Mouse (Mus musculus) hindbrain, embryonic 10.5 days (tissue): ENCODE results near the gene Dock1. TPM values are rescaled to one million over a fixed set of nuclear protein-coding genes. Genes with fewer than 3 reads are reported as not detected.

Source experiments
- DNase-seq: peaks from one replicate; pipeline ENCODE4 v3.0.0-alpha.2; 2017; ENCODE audit warnings: low spot score
- H3K27ac ChIP-seq: fragments of 300-500 bp; sonication (generic); 2 replicates; pipeline ENCODE4 v1.5.1; 2016; ENCODE audit warnings: mild to moderate bottlenecking, moderate library complexity
- H3K27me3 ChIP-seq: fragments of 300-500 bp; sonication (generic); 2 replicates; pipeline ENCODE4 v1.6.1; 2016; ENCODE audit warnings: mild to moderate bottlenecking; ENCODE audit not compliant: poor library complexity, insufficient read depth, severe bottlenecking
- H3K36me3 ChIP-seq: fragments of 300-500 bp; sonication (generic); 2 replicates; pipeline ENCODE4 v1.6.1; 2016; ENCODE audit warnings: mild to moderate bottlenecking, moderate library complexity
- H3K4me1 ChIP-seq: fragments of 300-500 bp; sonication (generic); replicated peaks from 2 replicates; pipeline ENCODE4 v1.6.1; 2016; ENCODE audit warnings: mild to moderate bottlenecking
- H3K4me3 ChIP-seq: fragments of 300-500 bp; sonication (generic); 2 replicates; pipeline ENCODE4 v1.5.1; 2016; ENCODE audit warnings: mild to moderate bottlenecking, moderate library complexity
- H3K9me3 ChIP-seq: fragments of 300-500 bp; sonication (generic); 2 replicates; pipeline ENCODE4 v1.6.1; 2016; ENCODE audit warnings: mild to moderate bottlenecking, moderate library complexity
- WGBS: fragments of 180-500 bp; shearing (Covaris S2); methylation state at CpG from one replicate; pipeline ENCODE4 v1.1.7; 2016; 5-methylcytosine and 5-hydroxymethylcytosine counted together
- polyA plus RNA-seq: library from polyadenylated mRNA; unstranded; fragments of >200 nt; fragmentation: Nextera tagmentation; extraction: Ambion mirVana; gene quantifications from 2 replicates; pipeline ENCODE4 v1.2.1, GENCODE M21; 2016

Dock1 gene
- polyA plus RNA-seq, 1 experiment from 2014 or later: 21.9 TPM

- Histone ChIP-seq H3K27ac (no peak overlapping the region), H3K4me3 (no peak overlapping the region), H3K9me3 (no peaks in the 10 kb centered on the region), H3K36me3 (no peaks in the 10 kb centered on the region), H3K4me1 (peaks cover 7% of the 10 kb centered on the region), H3K27me3 (no peaks in the 10 kb centered on the region)
- DNase-seq: no peak
- 90% methylated on average over 3 of the region's 3 CpGs for WGBS
Measured at GRCm38 (mm10) chr7:135029136-135029535, 358.7 kb downstream of the Dock1 start.

GRCm38 (mm10) chr7:135031466-135031865 is 361.0 kb downstream of the Dock1 start:
- H3K27ac ChIP-seq: no peak overlapping the region
- no peak overlapping the region for H3K4me3 ChIP-seq
- H3K36me3 ChIP-seq: no peaks in the 10 kb centered on the region
- 69% methylated on average over 3 of the region's 3 CpGs for WGBS
- DNase-seq: no peak
- no peaks in the 10 kb centered on the region for H3K27me3 ChIP-seq
- peaks cover 13% of the 10 kb centered on the region for H3K4me1 ChIP-seq
- no peaks in the 10 kb centered on the region for H3K9me3 ChIP-seq

GRCm38 (mm10) chr7:135034811-135035210 is 364.4 kb downstream of the Dock1 start:
- peaks cover 13% of the 10 kb centered on the region for H3K4me1 ChIP-seq
- H3K27ac ChIP-seq: no peak overlapping the region
- 87% methylated on average over 5 of the region's 5 CpGs for WGBS
- no peaks in the 10 kb centered on the region for H3K36me3 ChIP-seq
- H3K9me3 ChIP-seq: no peaks in the 10 kb centered on the region
- H3K4me3 ChIP-seq: no peak overlapping the region
- no peak for DNase-seq
- H3K27me3 ChIP-seq: no peaks in the 10 kb centered on the region

- Histone ChIP-seq H3K4me1 (peaks cover 13% of the 10 kb centered on the region), H3K27me3 (no peaks in the 10 kb centered on the region), H3K9me3 (no peaks in the 10 kb centered on the region), H3K36me3 (no peaks in the 10 kb centered on the region), H3K4me3 (no peak overlapping the region), H3K27ac (no peak overlapping the region)
- DNase-seq: no peak
- WGBS: 67% methylated on average over 2 of the region's 2 CpGs
Measured at GRCm38 (mm10) chr7:135035651-135036050, 365.2 kb downstream of the Dock1 start.

- Histone ChIP-seq H3K4me3 (no peak overlapping the region), H3K27ac (no peak overlapping the region), H3K27me3 (no peaks in the 10 kb centered on the region), H3K9me3 (no peaks in the 10 kb centered on the region), H3K4me1 (peaks cover 5% of the 10 kb centered on the region), H3K36me3 (no peaks in the 10 kb centered on the region)
- DNase-seq: no peak
- 94% methylated on average over 1 of the region's 1 CpGs for WGBS
Measured at GRCm38 (mm10) chr7:135038930-135039329, 368.5 kb downstream of the Dock1 start.

GRCm38 (mm10) chr7:135043931-135044765 is 373.7 kb downstream of the Dock1 start:
- no peak overlapping the region for H3K4me3 ChIP-seq
- peaks cover 3% of the 10 kb centered on the region; the same call in 1 of the 2 replicates for H3K9me3 ChIP-seq
- no peak overlapping the region for H3K27ac ChIP-seq
- 93% methylated on average over 12 of the region's 12 CpGs for WGBS
- H3K27me3 ChIP-seq: no peaks in the 10 kb centered on the region
- no peaks in the 10 kb centered on the region for H3K36me3 ChIP-seq
- DNase-seq: no peak
- no peaks in the 10 kb centered on the region; the same call in 1 of the 2 replicates for H3K4me1 ChIP-seq

- no peaks in the 10 kb centered on the region for H3K4me1 ChIP-seq
- H3K27ac ChIP-seq: no peak overlapping the region
- 85% methylated on average over 2 of the region's 2 CpGs for WGBS
- no peaks in the 10 kb centered on the region for H3K27me3 ChIP-seq
- no peak overlapping the region for H3K4me3 ChIP-seq
- DNase-seq: no peak
- no peaks in the 10 kb centered on the region for H3K36me3 ChIP-seq
- peaks cover 3% of the 10 kb centered on the region; the same call in 1 of the 2 replicates for H3K9me3 ChIP-seq
Measured at GRCm38 (mm10) chr7:135049416-135049815, 379.0 kb downstream of the Dock1 start.

- DNase-seq: no peak
- H3K27me3 ChIP-seq: no peaks in the 10 kb centered on the region
- H3K4me1 ChIP-seq: no peaks in the 10 kb centered on the region
- no peak overlapping the region for H3K27ac ChIP-seq
- 93% methylated on average over 8 of the region's 8 CpGs for WGBS
- no peaks in the 10 kb centered on the region for H3K9me3 ChIP-seq
- H3K4me3 ChIP-seq: no peak overlapping the region
- no peaks in the 10 kb centered on the region for H3K36me3 ChIP-seq
Measured at GRCm38 (mm10) chr7:135053186-135053715, 382.8 kb downstream of the Dock1 start.

GRCm38 (mm10) chr7:135054664-135055063 is 384.2 kb downstream of the Dock1 start:
- Histone ChIP-seq H3K9me3 (no peaks in the 10 kb centered on the region), H3K36me3 (no peaks in the 10 kb centered on the region), H3K27ac (no peak overlapping the region), H3K27me3 (no peaks in the 10 kb centered on the region), H3K4me3 (no peak overlapping the region), H3K4me1 (no peaks in the 10 kb centered on the region)
- DNase-seq: no peak
- WGBS: 90% methylated on average over 7 of the region's 7 CpGs

- no peak overlapping the region for H3K4me3 ChIP-seq
- no peaks in the 10 kb centered on the region for H3K9me3 ChIP-seq
- 82% methylated on average over 4 of the region's 4 CpGs for WGBS
- no peaks in the 10 kb centered on the region for H3K27me3 ChIP-seq
- H3K4me1 ChIP-seq: 0 out of 2 replicates have a peak, but pooled peaks cover 9% of the 10 kb centered on the region
- peaks cover 9% of the 10 kb centered on the region for H3K36me3 ChIP-seq
- H3K27ac ChIP-seq: no peak overlapping the region
- no peak for DNase-seq
Measured at GRCm38 (mm10) chr7:135059071-135059470, 388.6 kb downstream of the Dock1 start.

- WGBS: 91% methylated on average over 3 of the region's 3 CpGs
- H3K4me1 ChIP-seq: 0 out of 2 replicates have a peak, but pooled peaks cover 12% of the 10 kb centered on the region
- DNase-seq: no peak
- H3K27ac ChIP-seq: no peak overlapping the region
- H3K36me3 ChIP-seq: peaks cover 9% of the 10 kb centered on the region
- no peaks in the 10 kb centered on the region for H3K27me3 ChIP-seq
- H3K4me3 ChIP-seq: no peak overlapping the region
- no peaks in the 10 kb centered on the region for H3K9me3 ChIP-seq
Measured at GRCm38 (mm10) chr7:135059562-135059961, 389.1 kb downstream of the Dock1 start.

- WGBS: 80% methylated on average over 5 of the region's 5 CpGs
- Histone ChIP-seq H3K4me3 (no peak overlapping the region), H3K27ac (no peak overlapping the region), H3K9me3 (no peaks in the 10 kb centered on the region), H3K27me3 (no peaks in the 10 kb centered on the region), H3K36me3 (peaks cover 9% of the 10 kb centered on the region), H3K4me1 (peaks cover 23% of the 10 kb centered on the region)
- no peak for DNase-seq
Measured at GRCm38 (mm10) chr7:135063886-135064285, 393.4 kb downstream of the Dock1 start.

GRCm38 (mm10) chr7:135065301-135065700 is 394.8 kb downstream of the Dock1 start:
- H3K27me3 ChIP-seq: no peaks in the 10 kb centered on the region
- H3K9me3 ChIP-seq: no peaks in the 10 kb centered on the region
- H3K27ac ChIP-seq: no peak overlapping the region
- no peak for DNase-seq
- H3K4me3 ChIP-seq: no peak overlapping the region
- 49% methylated on average over 5 of the region's 5 CpGs for whole genome bisulfite sequencing
- peaks cover 23% of the 10 kb centered on the region for H3K4me1 ChIP-seq
- H3K36me3 ChIP-seq: peaks cover 3% of the 10 kb centered on the region
